Mouse (Mus musculus): ENCODE measurements at regions not wholly inside any gene's neighbourhood (a gene's known extent, or its start where the extent isn't known, plus 50 kb on each side); places are given as distances from the start of the nearest gene placed in this dataset.

- in situ Hi-C loops (cut with MboI, MseI) = loop anchor here (25.0 kb wide), 3 partner anchors 657 to 1457 kb away; no protein-coding TSS in a partner anchor
Observed at GRCm38 (mm10) chrX:5319085-5319484, 150.0 kb downstream of the Mycs start.

GRCm38 (mm10) chrX:5311143-5311775, 157.8 kb downstream of the Mycs start:
- in situ Hi-C loops (cut with MboI, MseI) = loop anchor here (25.0 kb wide), 3 partner anchors 649 to 1449 kb away; no protein-coding TSS in a partner anchor

- in situ Hi-C loops (cut with MboI, MseI) = loop anchor here (25.0 kb wide), 3 partner anchors 648 to 1448 kb away; no protein-coding TSS in a partner anchor
Observed at GRCm38 (mm10) chrX:5310576-5310975, 158.5 kb downstream of the Mycs start.

Measured in T-helper 1 cell (primary cell).